Mouse (Mus musculus): ENCODE measurements around the gene Brd3.
"Not testable (repeated sequence)": the region's sequence is repeated elsewhere in the genome, so short reads cannot be mapped to it uniquely, and the experiment has no call there.

Brd3 gene

DNA sequence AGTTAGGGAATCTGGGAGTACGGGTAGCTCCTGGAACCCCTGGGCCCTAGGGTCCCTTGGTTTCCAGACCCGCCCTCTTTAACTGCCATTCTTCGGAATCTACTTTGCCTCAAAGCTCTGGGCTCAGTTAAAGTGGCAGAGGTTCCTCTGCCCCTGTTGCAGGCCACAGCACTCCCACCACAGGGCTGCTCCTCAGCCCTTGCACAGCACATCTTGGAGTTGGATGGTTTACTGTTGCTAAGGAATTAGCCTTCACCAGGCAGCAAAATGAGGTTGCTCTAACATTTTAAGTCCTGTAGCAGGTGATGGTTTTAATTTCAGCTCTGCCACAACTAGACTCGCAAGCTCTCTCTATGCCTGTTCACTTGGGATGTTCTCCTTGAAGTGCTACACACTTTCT lies at the start of gene Brd3:
TSS of gene Brd3 (minus strand) at position 101 of the 400 bp plus-strand sequence.
- DNase-seq (ENCODE audit: inconsistent ontology term): no peak

DNA sequence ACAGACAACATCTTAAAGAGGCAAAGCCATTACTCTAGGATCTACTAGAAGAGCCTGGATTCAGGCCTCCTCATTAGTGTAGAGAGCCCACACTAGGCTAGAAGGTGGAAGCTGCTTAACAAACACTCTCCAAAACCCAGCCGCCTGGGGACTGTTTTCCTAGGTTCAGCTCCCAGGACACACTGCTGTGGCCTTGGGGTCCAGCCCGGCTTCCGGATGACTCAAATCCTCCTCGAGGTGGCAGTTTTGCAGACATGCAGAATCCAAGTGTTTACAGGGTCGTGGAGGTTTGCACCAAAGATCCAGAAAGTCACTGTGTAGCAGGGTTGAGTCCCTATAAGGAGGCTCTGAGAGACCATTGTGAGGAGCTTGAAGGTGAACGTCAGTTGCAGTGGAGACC lies 49.5 kb upstream of the Brd3 start:
- no peak for DNase-seq (ENCODE audit: inconsistent ontology term)

GRCm38 (mm10) chr2:27554308-27554707 lies 46.8 kb upstream of the Brd3 start:
- no peak for DNase-seq (ENCODE audit: inconsistent ontology term)

DNA sequence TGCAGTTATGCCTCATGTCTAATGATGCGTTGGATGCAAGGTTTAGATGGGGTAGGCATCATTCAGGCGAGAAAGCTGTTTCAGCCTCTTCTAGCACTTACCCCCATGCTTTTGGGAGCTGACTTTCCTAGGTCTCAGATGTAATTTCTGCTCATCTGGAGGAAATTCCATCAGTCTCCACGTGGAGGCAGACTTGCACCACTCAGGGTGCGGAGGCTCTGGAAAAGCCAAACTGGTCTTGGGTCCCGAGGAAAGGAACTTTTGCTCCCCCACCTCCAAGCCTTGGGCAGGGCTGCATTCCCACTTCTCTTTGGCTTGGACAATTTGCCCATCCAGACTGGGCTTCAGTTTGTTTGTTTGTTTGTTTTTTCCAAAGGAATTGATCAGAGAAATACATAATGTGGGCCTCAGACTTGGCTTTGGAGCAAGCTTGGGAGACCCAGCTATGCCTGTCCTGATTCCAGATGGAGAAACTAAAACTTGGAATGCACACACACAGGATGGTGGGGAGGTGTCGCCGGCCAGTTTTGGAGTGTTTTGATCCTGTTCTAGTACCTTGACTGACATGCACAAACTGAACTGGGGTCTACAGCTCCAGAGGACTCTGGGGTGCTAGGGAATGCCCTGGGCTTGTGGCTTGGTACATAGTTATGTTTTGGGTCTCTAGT lies 45.3 kb upstream of the Brd3 start:
- peak; percentile 64 for DNase-seq (ENCODE audit: inconsistent ontology term)

- no peak for DNase-seq (ENCODE audit: inconsistent ontology term)
Observed at GRCm38 (mm10) chr2:27548664-27549369, 41.4 kb upstream of the Brd3 start.

DNA sequence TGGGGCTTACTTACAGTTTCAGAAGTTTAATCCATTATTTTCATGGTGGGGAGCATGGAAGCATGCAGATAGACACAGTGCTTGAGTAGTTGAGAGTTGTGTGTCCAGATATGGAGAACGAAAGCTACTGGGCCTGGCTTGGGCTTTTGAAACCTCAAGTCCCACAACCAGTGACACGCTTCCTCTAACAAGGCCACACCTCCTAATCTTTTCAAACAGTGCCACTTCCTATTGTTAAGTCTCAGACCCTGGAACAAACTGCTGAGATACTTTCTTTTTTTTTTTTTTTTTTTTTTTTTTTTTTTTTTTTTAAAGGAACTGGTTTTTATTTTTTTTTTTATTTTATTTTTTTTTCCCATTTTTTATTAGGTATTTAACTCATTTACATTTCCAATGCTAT lies 40.5 kb upstream of the Brd3 start:
- DNase-seq (ENCODE audit: inconsistent ontology term): no peak

DNA sequence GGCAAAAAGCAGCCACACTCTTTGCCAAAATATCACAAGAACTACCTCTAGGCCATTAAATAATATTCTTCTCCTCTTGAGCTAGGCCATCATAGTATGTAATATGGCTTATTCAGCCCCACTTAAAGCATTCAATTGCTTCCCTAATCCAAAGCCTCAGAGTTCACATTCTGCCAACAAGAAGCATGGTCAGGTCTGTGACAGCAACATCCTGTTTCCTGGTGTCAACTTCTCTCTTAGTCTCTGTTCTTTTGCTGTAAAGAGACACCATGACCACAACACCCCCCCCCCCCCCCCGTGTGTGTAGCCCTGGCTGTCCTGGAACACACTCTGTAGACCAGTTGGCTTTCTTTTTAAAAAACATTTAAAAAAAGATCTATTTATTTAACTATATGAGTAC lies 39.9 kb upstream of the Brd3 start:
- DNase-seq (ENCODE audit: inconsistent ontology term): no peak

GRCm38 (mm10) chr2:27546041-27546440 lies 38.6 kb upstream of the Brd3 start:
- DNase-seq (ENCODE audit: inconsistent ontology term): not testable (repeated sequence)

GRCm38 (mm10) chr2:27545517-27545916 lies 38.1 kb upstream of the Brd3 start:
- not testable (repeated sequence) for DNase-seq (ENCODE audit: inconsistent ontology term)

- DNase-seq (ENCODE audit: inconsistent ontology term): no peak
Observed at GRCm38 (mm10) chr2:27544613-27545012, 37.2 kb upstream of the Brd3 start.

DNA sequence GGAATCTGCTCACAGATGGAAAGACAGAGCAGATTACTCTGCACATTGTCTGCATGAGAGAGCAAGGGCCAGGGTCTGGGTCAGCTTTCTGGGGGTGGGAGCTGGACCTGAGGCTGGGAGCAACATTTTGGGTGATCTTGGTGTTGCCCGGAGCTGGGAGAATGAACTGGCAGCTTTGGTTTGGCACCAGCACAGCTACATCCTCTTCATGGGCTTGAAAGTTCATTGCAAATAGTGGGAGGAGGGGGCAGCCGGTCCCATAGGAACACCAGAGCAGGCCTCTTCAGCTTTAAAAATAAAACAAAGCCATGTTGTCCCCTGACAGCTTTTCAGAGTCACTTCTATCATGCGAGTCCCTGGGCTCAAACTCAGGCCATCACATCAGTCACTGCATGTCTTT lies 33.8 kb upstream of the Brd3 start:
- no peak for DNase-seq (ENCODE audit: inconsistent ontology term)

- DNase-seq (ENCODE audit: inconsistent ontology term): no peak
Observed at GRCm38 (mm10) chr2:27540515-27540836, 33.0 kb upstream of the Brd3 start.

DNA sequence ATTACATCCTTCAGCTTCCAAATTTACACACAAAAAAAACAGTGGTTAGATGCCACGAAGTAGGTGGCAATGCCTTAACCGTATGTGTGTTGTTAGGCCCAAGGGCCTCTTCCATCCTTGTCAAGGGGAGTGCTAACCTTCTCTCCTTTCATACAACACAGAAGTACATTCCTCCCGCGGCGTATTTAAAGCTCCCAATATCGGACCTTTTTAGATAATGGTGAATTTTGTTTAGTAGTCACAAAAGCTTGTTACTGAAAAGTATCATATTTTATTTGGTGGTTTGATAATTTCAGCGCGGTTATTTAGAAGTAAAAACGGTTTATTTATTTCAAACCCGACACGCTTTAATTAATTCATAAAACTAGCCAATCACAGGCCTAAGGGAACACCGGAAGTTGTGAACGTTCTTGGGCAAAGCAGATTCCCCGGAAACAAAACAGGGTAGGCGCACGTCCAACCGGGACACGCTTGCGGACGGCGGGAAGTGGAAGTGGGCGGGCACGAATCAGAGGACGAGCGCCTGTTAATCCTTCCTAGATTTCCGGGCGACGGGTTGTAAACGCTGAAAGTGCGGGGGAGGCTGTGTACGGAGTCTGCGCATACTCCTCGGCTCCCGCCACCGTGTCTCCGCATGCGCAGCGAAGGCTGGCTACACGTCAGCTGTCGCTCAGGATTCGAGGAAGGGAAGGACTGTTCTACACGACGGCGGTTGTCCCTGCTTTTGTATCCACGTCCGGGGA lies 32.5 kb upstream of the Brd3 start:
- DNase-seq (ENCODE audit: inconsistent ontology term): peak; percentile 98

GRCm38 (mm10) chr2:27539336-27539735 lies 31.9 kb upstream of the Brd3 start:
- DNase-seq (ENCODE audit: inconsistent ontology term): no peak

DNA sequence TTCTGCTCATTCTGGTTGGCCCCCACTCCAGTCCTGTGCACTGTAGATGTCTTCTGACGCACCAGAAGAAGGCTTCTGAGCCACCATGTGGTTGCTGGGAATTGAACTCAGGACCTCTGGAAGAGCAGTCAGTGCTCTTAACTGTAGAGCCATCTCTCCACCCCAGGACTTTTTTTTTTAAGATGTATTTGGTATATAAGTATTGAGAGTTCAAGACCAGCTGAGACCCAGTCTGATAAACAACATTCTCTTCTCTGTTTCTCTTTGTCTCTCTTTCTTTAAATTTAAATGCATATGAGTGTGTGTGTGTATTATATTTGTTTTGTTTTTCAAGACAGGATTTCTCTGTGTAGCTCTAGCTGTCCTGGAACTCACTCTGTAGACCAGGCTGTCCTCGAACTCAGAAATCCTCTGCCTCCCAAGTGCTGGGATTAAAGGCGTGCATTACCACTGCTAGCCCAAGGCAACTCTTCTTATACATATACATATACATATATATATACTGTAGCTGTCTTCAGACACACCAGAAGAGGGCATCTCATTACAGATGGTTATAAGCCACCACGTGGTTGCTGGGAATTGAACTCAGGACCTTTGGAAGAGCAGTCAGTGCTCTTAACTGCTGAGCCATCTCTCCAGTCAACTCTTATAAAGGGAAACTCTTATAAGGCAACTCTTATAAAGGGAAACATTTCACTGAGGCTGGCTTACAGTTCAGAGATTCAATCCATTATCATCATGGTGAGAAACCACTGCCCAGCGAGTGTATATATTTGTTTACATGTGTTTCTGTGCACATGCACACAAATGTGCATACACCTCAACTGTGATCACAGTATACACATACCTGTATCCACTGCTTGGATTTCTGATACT lies 31.2 kb upstream of the Brd3 start:
- not testable (repeated sequence) for DNase-seq (ENCODE audit: inconsistent ontology term)

DNA sequence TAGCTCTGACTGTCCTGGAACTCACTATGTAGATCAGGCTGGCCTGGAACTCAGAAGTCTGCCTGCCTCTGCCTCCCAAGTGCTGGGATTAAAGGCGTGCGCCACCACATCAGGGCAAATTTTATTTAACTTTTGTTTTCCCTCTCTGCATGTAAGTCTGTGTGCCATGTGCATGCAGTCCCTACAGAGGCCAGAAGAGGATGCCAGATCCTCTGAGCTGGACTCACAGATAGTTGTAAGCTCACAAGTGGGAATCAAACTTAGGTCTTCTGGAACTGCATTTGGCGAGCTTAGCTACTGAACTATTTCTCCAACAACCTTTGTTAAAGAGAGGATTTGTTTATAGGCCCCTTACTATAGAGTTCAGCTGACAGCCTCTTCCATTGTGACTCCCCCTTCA lies 10.8 kb upstream of the Brd3 start:
- no peak for DNase-seq (ENCODE audit: inconsistent ontology term)

DNA sequence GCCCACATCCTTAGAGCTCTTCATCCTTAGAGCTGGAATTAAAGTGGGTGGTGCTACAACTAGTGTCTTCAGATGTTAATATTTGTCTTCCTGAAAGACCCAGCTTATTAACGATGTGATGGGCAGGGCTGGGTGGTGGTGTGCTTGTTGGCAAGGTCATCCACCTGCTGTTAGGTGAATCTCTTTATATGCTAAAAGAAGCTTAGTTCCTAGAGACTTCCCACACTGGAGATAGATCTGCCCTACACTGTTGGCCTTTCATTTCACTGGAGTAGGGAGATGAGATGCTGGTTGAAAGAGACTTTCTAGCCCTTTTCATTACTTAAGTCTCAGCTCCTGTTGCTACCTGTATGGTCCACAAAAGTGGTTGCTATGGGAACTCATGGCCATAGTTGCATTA lies 8.8 kb upstream of the Brd3 start:
- DNase-seq (ENCODE audit: inconsistent ontology term): no peak

GRCm38 (mm10) chr2:27515341-27516166 lies 8.1 kb upstream of the Brd3 start:
- DNase-seq (ENCODE audit: inconsistent ontology term): peak; percentile 5

GRCm38 (mm10) chr2:27514639-27515328 lies 7.3 kb upstream of the Brd3 start, which contains the start of gene Wdr5:
TSS of gene Wdr5 (plus strand) at chr2:27515157.
- peak; percentile 96 for DNase-seq (ENCODE audit: inconsistent ontology term)

- DNase-seq (ENCODE audit: inconsistent ontology term): no peak
Observed at GRCm38 (mm10) chr2:27513861-27514260, 6.4 kb upstream of the Brd3 start.
